Mouse (Mus musculus) lung, adult 2 months (tissue): ENCODE data around the gene Bet1l.

Experiments
- CTCF ChIP-seq: fragments of 200-500 bp; IDR thresholded peaks from 2 replicates; pipeline ENCODE4 v1.5.1; 2011; ENCODE audit warnings: mild to moderate bottlenecking, low read length, control low read depth; ENCODE audit not compliant: insufficient read depth
- POLR2A ChIP-seq: fragments of 200-500 bp; IDR thresholded peaks from 2 replicates; pipeline ENCODE4 v1.6.1; 2011; ENCODE audit warnings: low read depth, mild to moderate bottlenecking, control low read depth, low read length, borderline replicate concordance; ENCODE audit errors: extremely low read depth

DNA sequence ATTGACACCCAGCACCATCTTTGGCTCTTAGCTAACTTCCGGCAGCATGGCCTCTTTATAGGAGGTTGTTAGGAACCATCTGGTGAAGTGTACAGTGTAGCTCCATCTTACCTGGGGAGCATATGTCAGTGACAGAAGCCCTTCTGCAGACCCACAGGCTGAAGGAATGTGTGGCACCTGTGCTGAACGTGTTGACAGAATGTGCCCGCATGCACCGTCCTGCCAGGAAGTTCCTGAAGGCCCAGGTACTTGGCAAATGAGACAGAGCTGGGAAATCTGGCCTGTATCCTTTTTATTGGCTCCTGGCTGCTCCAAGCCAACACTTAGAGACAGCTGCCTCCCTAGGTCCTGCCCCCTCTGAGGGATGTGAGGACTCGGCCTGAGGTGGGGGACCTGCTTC is 3.4 kb upstream of the Bet1l start:
- TF ChIP-seq POLR2A: no peak
- TF ChIP-seq CTCF: no peak
